Mouse (Mus musculus) frontal cortex, adult 2 months (tissue): ENCODE data around the gene Acly. TPM values are rescaled to one million over a fixed set of nuclear protein-coding genes. Genes with fewer than 3 reads are reported as not detected.

ENCODE experiments used
- DNase-seq, 2 experiments: peaks; one replicate each; pipeline ENCODE4 v3.0.0; 2022; ENCODE audit warnings: low spot score in 1 of 2; ENCODE audit errors: extremely low spot score in 1 of 2
- polyA plus RNA-seq: library from polyadenylated mRNA; depleted of rRNA; stranded (reverse); fragments of >200 nt; gene quantifications from 2 replicates; pipeline ENCODE4 v1.2.3, GENCODE M21; 2012

Gene Acly
- polyA plus RNA-seq, 1 experiment = 113 TPM

DNA sequence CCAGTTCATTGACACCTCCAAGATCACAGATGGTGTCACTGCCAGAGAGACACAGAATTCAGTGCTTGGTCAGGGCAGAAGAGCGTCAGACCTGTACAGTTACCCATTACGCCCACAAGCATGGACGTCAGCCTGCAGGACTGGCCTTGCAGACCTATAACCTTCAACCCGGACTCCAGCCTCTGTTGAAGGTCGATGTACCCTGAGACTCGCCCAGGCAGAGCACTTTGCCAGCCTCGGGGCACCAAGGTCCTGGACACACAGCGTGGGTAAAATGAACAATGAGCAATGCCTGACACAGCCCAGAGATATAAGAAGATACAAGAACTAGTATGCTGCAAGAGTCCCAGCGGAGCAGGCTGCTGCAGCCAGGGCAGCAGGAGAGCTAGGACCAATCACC, 12.7 kb downstream of the Acly start:
- no peak for DNase-seq

DNA sequence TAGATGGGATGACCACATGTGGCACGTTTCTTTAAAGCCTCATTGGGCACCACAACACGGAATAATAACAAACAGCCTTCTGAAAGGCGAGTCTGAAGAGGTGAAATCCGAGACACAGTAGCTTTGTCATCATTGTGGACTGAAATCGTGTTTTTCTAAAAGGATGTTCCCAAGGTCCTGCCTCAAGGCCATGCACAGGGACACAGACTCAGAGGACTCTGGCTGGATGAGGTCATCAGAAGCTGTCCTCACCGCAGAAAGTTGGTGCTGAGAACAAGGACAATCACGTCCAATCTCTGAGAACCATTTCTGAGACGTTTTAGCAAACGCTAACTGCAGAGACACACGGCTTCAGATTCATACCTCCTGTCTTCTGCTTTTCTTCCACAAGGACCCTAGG, 14.1 kb downstream of the Acly start:
- no peak for DNase-seq

DNA sequence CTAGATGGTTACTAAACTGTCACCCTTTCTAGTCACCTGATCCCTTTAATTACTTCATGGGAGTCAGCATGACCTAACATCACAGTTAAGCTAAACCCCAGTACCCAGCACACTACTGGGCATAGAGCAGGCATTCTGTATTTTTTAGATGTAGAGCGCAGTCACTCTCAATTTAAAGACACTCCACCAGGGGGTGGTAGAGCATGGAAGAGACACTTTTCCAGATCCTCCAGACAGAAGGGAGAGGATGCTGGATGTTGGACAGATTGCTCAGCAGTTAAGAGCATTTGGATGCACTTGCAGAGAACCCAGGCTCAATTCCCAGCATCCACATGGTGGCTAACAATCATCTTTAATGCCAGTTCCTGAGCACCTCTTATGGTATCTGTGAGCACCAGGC, 15.4 kb downstream of the Acly start:
- peak; percentile 21 to 75 for DNase-seq

DNA sequence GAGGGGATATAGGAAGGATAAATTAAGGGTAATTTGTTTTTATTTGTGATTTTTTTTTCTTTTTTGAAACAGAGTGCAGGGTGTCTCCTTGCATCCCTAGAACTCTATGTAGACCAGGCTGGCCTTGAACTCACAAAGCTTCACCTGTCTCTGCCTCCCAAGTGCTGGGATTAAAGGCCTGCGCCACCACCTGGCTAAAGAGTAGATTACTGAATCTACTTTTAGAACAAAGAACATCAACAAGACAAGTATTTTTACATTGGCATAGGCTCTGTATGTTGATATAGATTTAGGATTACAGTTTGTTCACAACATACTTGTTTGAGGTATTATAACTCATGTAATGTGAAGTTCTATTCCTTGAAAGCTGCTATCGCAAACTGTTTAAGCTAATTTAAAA, 17.2 kb downstream of the Acly start:
- DNase-seq = no peak

DNA sequence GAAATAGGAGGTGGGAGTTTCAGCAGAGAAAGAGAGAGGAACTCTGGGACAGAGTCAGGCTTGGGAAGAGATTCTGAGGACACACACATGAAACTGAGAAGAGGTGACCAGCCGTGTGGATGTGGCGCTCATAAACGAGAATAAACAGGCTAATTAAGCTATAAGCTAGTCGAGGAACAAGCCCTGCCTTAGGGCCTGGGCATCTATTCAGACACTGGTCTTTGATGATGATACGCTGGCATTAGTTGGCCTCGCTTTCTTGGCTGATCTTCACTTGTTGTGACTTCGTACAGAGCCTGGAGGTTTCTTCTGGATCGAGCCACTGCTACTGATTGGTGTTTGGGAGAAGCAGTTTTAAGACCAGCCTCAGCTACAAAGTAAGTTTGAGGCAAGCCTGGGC, 21.8 kb downstream of the Acly start:
- DNase-seq = no peak

DNA sequence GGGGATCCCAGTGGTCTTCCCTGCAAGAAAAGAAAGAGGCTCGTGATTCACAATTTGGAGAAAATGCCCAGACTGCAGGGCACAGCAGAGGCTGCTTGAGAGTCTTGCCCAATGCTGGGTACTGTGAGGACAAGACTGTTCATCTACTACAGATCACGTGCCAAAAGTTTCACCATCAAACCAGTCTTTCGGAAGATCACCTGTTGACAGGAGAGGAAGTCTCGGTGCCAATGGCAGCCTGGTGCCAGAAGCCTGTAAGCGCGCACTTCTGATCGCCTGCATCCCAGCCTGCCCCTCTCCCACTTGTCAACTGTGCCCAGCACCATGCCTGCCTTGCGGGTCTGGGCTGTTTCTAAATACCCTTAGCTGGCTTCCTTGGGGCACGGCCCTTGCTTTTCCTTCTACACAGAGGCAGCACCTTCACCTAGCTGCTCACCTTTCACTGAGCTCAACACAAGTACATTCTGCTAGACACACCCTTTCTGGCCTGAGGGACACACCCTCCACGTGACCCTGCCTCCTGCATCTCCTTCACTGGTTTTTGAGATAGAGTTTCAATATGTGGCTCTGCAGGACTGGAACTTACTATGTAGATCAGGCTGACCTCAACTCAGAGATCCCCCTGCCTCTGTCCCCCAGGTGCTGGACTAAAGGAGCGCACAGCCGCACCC, 22.7 kb downstream of the Acly start:
- DNase-seq = no peak

DNA sequence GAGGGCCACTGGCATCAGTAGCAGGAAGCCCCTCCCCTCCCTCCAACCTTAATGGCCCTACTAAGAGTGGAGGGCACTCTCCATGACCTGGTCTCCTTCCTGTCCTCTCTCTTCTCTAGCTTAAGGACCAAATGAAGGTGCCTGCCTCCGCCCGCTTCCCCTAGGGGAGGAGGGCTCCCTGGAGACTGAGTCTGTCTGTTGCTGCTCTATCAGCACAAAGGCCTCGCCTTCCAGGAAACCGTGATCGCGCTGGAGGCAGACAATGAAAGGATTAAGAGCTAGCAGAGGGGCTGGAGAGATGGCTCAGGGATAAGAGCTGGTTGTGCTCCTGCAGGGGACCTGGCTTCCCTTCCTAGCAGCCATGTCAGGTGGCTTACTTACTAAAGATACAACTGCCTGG, 26.5 kb downstream of the Acly start:
- no peak for DNase-seq

DNA sequence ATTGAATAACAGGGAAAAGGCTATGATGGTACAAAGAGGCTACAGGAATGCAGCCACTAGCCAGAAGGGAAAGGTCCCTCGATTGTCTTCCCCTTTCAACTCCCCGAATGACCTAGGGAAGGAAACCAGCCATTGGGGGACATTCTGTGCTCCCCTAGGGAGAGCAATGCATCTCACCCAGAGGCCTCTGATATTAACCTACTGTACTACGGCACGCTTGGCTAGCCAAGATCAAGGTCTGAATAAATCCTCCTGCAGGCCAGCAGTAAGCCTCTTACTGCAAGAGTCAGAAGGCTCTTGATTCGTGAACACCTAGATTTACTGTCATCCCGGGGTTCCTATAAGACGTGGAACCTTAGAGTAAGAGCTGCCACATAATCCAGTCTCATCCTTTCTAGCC, 27.1 kb downstream of the Acly start:
- no peak for DNase-seq

- DNase-seq = no peak
These were observed 27.6 kb downstream of the Acly start for GRCm38 (mm10) chr11:100500241-100500640.

- DNase-seq = no peak
These were observed 34.0 kb downstream of the Acly start for GRCm38 (mm10) chr11:100493771-100494170.

DNA sequence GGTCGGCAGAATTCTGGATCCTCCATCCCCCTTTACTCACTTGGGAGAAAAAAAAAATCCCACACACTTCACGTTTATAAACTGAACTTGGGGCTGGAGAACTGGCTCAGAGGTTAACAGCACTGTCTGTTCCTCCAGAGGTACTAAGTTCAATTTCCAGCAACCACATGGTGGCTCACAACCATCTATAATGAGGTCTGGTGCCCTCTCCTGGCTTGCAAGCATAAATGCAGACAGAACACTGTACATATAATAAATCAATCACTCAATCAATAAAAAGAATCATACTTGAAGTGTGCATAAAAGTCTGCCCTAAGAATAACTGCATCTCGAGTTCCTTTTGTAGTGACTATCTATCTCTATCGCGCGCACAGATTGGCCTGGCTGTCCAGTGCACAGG, 36.8 kb downstream of the Acly start:
- no peak for DNase-seq

- no peak for DNase-seq
These were observed 41.8 kb downstream of the Acly start for GRCm38 (mm10) chr11:100485801-100486538.

GRCm38 (mm10) chr11:100484461-100484860, 43.3 kb downstream of the Acly start:
- DNase-seq = no peak

DNA sequence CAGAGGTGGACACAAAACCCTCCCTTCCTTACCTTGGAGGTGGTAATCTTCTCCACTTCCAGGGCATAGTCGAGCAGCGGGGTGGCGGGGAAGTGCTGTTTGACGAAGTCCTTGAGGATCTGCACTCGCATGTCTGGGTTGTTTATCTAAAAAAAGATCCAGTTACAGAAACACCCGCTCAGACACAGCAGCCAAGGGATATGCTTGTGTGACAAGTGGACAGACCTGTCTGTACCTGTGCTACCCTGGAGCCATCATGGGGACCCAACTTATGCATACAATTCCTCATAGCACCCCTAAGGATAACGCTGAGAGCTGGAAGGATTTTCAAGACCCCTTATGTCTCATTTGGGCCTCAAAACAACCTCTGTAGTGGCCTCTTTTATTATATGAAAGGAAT, 48.6 kb downstream of the Acly start:
- no peak for DNase-seq

DNA sequence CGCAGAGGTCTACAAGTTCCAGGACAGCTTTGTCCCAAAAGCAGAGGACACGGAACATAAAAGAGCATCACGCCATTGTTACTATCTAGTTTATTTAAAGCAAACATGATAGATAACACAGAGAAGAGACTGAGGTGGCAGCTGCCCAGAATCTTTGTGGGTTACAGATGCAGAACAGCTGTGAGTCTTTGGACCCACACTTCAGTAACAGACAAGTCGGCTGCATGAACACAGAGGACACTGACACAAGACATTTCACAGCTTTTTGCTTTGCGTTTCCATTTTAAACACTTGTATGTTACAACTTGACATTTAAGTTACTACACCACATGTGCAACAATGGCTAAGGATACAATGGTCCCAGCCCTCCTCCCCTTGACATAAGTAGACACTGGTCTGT, 51.5 kb downstream of the Acly start:
- no peak for DNase-seq

GRCm38 (mm10) chr11:100472935-100473295, 54.9 kb downstream of the Acly start:
- DNase-seq = no peak

DNA sequence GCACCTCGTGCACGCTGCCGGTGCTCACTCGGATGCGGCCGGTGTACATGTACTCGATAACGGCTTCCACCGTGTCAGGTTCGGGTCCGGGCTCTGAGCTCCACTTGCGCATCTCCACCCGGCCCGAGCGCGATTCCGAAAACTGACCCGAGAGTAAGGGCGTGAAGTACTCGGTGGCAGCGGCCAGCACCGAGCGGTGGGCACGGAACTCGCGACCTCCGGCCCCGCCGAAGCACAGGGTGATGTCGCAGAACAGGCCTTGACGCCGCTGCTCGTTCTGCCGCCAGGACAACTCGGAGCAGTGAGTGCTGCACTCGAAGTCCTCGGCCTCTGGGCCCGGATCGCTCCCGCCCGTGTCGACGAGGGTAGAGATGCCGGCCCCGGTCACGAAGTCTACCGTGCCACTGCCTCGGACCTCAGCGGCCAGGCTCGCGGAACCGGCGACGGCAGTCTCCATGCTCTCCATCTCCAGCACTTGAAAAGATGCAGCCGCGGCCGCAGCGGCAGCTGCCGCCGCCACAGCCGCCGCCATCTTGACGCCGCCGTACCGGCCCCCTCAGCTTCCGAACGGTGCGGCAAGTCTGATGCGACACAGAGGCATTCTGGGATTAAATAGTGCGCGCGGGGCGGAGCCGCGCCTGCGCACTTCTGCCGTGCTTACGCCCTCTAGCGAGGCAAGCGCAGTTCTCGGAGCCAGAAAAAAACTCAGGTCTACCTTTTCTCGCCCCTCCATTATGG, 55.4 kb downstream of the Acly start, which contains the start of gene Klhl11:
Klhl11 (minus strand) TSS at position 545 of the 738 bp plus-strand sequence.
- DNase-seq = peak; percentile 71 to 93

GRCm38 (mm10) chr11:100471352-100472196, 56.2 kb downstream of the Acly start:
- no peak for DNase-seq

- DNase-seq = no peak
These were observed 62.0 kb downstream of the Acly start for GRCm38 (mm10) chr11:100465833-100466232.

GRCm38 (mm10) chr11:100465229-100465792, 62.5 kb downstream of the Acly start:
- no peak for DNase-seq
